Mouse (Mus musculus): Measurements from ENCODE around the gene Slc4a8.

- TF ChIP-seq CTCF (IDR thresholded peaks at IDR 0.05; ENCODE audit: low read depth), result no peak
- no peak for TF ChIP-seq EP300 (optimal IDR thresholded peaks at IDR 0.05)
Measured at GRCm38 (mm10) chr15:100869558-100869957, 108.0 kb downstream of the Slc4a8 start, which contains the start of gene Scn8a.
